Mouse (Mus musculus) embryonic fibroblast, embryonic 13.5 days (primary cell): ENCODE data around the gene Tex13b. TPM values are rescaled to one million over a fixed set of nuclear protein-coding genes. Genes with fewer than 3 reads are reported as not detected.

Experiments used
- H3K27ac ChIP-seq: 2 replicates; pipeline ENCODE4 v1.5.1; 2012; ENCODE audit warnings: low read length, control low read depth, inconsistent platforms; ENCODE audit not compliant: insufficient read depth
- H3K4me1 ChIP-seq: 2 replicates; pipeline ENCODE4 v1.6.1; 2011; ENCODE audit warnings: low read length; ENCODE audit not compliant: control insufficient read depth, insufficient read depth
- H3K4me3 ChIP-seq: 2 replicates; pipeline ENCODE4 v1.5.1; 2011; ENCODE audit warnings: mild to moderate bottlenecking, control low read depth, low read length; ENCODE audit not compliant: insufficient read depth
- CTCF ChIP-seq: IDR thresholded peaks from 2 replicates; pipeline ENCODE4 v1.5.1; 2011; ENCODE audit warnings: mild to moderate bottlenecking, control low read depth, low read length, moderate library complexity, borderline replicate concordance; ENCODE audit not compliant: insufficient read depth
- POLR2A ChIP-seq: IDR thresholded peaks from 2 replicates; pipeline ENCODE4 v1.6.1; 2011; ENCODE audit warnings: low read depth, mild to moderate bottlenecking, control low read depth, low read length, moderate library complexity
- polyA plus RNA-seq: library from polyadenylated mRNA; stranded (reverse); fragments of >200 nt; gene quantifications from 2 replicates; pipeline ENCODE4 v1.2.4, GENCODE M21; 2011; ENCODE audit warnings: low read depth; ENCODE audit not compliant: missing spikeins, insufficient read length

The Tex13b gene
- polyA plus RNA-seq, 1 experiment, result not detected

DNA sequence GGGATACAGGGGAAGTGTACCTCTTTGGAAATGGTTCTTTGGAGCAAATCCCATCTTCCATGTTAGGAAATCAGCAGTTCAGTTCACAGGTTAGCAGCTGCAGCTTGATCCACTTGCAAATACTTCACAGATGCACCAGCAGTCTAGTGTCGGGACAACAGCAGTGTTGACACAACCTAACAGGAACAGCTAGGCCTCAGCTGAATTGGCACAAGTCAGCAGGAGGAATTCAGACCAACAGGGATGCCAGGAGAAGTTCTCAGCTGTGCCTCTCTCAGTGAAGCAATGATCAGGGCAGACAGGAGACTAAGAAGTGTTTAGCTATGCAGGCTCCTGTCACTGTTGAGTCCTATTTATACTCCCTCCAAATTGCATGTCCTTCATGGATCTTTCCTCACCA lies 43.4 kb downstream of the Tex13b start:
- Histone ChIP-seq H3K4me3 (no peak overlapping the region), H3K27ac (no peak overlapping the region), H3K4me1 (no peaks in the 10 kb centered on the region)
- TF ChIP-seq POLR2A, result no peak
- TF ChIP-seq CTCF, result no peak

Other genes with a start within 250 kb of the Tex13b start
- 30.8 and 40.7 TPM in 2 replicates for gene Tsc22d3, start 212.8 kb downstream of the Tex13b start, polyA plus RNA-seq
- gene Mid2, start 148.8 kb downstream of the Tex13b start, polyA plus RNA-seq, result 19.4 and 26.8 TPM in 2 replicates
- not detected in 2 replicates for gene Vsig1, start 94.2 kb upstream of the Tex13b start, polyA plus RNA-seq
- gene Psmd10, start 143.3 kb upstream of the Tex13b start, polyA plus RNA-seq, result 26.3 and 28.4 TPM in 2 replicates
- 19.1 and 22.5 TPM in 2 replicates for gene Atg4a, start 143.5 kb upstream of the Tex13b start, polyA plus RNA-seq